Mouse (Mus musculus) left cerebral cortex, postnatal 10 days (tissue): ENCODE results near the gene Prss16. TPM values are rescaled to one million over a fixed set of nuclear protein-coding genes. Genes with fewer than 3 reads are reported as not detected.

Experiments
- DNase-seq, 2 experiments: peaks; one replicate each; pipeline ENCODE4 v3.0.0; 2021 to 2022; ENCODE audit warnings: low spot score in 2 of 2, mixed read lengths in 1 of 2; ENCODE audit errors: extremely low spot score in 1 of 2
- intact Hi-C: fragments of 180-260 bp; cut with DNase I; formaldehyde crosslinking; loops from one replicate; pipeline ENCODE4 v1.15.1; 2025
- total RNA-seq, 2 experiments: library from RNA; stranded (reverse); gene quantifications; 2 replicates each; pipeline ENCODE4 v1.2.3; 2021

Gene Prss16
- under 1 TPM in 1 of 2 experiments, not detected in 1; 0.55 TPM for total RNA-seq

GRCm38 (mm10) chr13:22009642-22010041, at the start of gene Prss16:
Gene Prss16 (minus strand): TSS chr13:22009742.
- no peak for DNase-seq
- intact Hi-C loops: no loop called here

DNA sequence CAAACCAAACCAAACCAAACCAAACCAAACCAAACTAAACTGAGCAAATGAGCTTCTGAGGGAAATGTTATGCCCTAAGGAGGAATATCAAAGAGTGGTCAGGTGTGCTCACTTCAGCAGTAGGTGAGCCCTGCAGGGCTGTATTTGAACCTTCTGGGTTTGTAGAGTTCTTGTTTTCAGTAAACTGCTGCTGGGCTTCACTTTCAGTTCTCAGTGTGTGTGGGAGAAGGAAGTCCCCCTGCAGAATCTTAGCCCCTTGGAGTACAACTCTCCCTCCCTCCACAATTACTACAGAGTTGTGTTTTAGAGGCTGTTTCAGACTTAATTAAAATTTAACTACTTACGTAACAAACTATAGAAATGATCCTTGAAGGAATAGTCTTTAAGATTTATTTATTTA, 44.2 kb upstream of the Prss16 start:
- intact Hi-C loops: loop anchor here (10.0 kb wide), 1 partner anchor 1221 kb away; no protein-coding TSS in a partner anchor
- DNase-seq: no peak

DNA sequence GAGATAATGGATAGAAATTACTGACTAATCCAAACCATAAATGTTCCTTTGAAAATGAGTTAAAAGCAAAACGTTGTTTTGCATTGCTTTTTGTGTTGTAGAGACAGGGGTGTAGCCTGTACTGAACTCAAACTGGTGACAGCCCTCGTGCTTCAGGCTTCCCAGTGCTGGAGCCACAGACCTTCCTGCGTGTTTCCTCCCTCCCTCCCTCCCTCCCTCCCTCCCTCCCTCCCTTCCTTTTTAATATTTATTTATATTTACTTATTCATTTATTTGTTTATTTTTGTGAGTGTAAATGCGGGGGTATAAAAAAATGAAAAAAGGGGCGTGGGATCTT, 41.9 kb upstream of the Prss16 start:
- DNase-seq: no peak
- intact Hi-C loops: loop anchor here (10.0 kb wide), 1 partner anchor 1223 kb away; no protein-coding TSS in a partner anchor

- intact Hi-C loops: loop anchor here (10.0 kb wide), 1 partner anchor 1224 kb away; no protein-coding TSS in a partner anchor
- peak; percentile 85 to 96 for DNase-seq
Observed at GRCm38 (mm10) chr13:22050591-22051522, 41.3 kb upstream of the Prss16 start.

DNA sequence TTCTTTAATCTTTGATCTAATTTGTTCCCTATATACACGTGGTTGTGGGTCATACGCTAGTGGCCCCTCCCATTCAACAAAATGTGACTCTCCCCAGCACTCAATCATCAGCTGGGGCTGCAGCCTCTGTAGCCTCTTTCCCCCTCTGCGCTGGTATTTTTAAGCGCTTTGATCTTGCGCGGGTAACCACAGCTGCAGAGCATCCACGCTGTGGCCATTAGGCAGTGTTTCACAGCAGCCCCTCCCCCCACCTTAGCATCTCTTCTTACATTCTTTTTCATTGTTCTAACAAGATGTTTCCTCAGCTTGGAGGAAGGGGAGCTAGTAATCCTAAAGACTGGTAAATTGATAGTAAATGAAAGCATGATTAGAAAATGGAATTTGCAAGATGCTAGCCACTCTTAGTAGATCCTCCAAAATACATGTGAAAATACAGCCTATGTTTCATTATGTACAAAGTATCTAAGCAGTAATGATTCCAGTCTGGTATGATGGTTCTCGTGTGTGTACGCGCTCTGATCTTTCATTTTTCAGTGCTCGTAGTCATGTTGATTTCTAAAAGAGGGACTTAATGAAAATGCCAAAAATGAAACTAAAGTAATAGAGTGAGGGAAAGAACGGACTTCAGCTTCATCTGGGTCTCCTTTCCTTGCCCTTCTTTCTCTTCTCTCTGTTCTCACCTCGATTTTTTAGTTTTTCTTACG, 40.3 kb upstream of the Prss16 start:
- peak; percentile 46 to 75 for DNase-seq
- intact Hi-C loops: loop anchor here (10.0 kb wide), 3 partner anchors 1225 to 1685 kb away; partner anchors contain the start of genes Hist1h1c, Hist1h1t and Hist1h4c

DNA sequence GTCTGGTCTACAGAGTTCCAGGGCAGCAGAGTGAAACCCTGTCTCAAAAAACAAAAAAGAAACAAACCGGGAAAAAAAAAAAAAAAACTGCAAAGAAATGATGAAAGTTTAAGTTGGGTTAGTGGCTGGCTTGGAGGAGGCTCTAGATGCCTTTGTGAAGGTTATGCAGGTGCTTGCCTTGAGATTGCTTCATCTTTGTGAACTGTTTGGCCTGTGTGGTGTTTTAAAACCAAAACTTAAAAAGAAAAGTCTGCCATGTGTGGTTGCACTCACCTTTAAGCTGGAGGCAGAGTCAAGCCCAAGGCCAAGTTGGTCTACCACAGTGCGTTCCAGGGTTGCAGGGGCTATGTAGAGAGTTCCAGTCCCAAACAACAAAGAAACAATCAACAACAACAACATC, 39.5 kb upstream of the Prss16 start:
- DNase-seq: no peak
- intact Hi-C loops: loop anchor here (10.0 kb wide), 2 partner anchors 1646 to 1686 kb away; partner anchors contain the start of genes Hist1h1c, Hist1h1t and Hist1h4c

- intact Hi-C loops: loop anchor here (10.0 kb wide), 2 partner anchors 1649 to 1689 kb away; partner anchors contain the start of genes Hist1h1c, Hist1h1t and Hist1h4c
- no peak for DNase-seq
Observed at GRCm38 (mm10) chr13:22045311-22045710, 35.8 kb upstream of the Prss16 start.

- no peak for DNase-seq
- intact Hi-C loops: loop anchor here (10.0 kb wide), 2 partner anchors 1650 to 1690 kb away; partner anchors contain the start of genes Hist1h1c, Hist1h1t and Hist1h4c
Observed at GRCm38 (mm10) chr13:22044432-22045155, 35.1 kb upstream of the Prss16 start.

- intact Hi-C loops: loop anchor here (10.0 kb wide), 2 partner anchors 1651 to 1691 kb away; partner anchors contain the start of genes Hist1h1c, Hist1h1t and Hist1h4c
- DNase-seq: peak in 1 of 2 experiments; percentile 56
Observed at GRCm38 (mm10) chr13:22043503-22044431, 34.2 kb upstream of the Prss16 start.

- peak; percentile 79 to 97 for DNase-seq
- intact Hi-C loops: loop anchor here (10.0 kb wide), 2 partner anchors 1652 to 1692 kb away; partner anchors contain the start of genes Hist1h1c, Hist1h1t and Hist1h4c
Observed at GRCm38 (mm10) chr13:22042568-22043502, 33.3 kb upstream of the Prss16 start, which contains the start of the genes Hist1h2ag and Hist1h2bj. Gene Hist1h2ag (minus strand): TSS chr13:22042944. Gene Hist1h2bj (plus strand): TSS chr13:22043214.

DNA sequence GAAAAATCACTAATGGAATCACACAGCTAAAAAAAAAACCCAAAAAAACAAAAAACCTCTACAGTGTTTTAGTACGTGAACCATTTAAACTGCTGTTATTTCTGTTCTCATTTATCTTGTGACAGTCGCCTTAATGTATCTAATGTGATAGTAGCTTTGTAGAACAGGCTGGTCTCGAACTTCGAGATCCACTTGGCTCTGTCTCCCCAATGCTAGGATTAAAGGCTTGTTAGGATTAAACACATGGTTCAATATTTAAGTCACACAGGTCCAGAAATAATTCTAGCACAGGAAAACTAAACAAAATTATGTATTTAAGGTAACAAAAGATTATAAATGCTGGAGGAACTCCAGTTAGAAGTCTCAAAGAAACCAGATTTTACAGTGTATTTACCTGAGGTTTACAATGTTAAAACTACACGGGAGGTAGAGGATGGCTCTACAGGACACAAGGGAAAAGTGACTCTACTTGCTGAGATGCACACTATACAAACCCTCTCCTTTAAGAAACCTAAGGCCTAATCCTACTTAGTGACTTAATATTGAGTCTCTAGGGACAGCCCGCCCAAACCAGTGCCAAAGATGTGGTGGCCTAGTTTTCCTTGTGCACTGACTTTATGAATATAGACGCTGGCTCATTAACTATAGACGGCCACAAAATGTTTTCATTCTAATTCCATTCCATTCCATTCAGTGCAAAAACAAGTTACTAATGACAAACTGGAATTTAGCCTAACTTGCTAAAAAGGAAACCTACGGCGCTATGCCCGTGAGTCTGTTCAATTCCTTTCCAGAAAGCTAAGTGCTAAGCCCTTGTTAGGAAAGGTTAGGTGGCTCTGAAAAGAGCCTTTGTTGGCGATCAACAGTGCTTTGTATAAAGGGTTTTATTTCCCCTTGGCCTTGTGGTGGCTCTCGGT, 32.4 kb upstream of the Prss16 start:
- intact Hi-C loops: loop anchor here (10.0 kb wide), 2 partner anchors 1653 to 1693 kb away; partner anchors contain the start of genes Hist1h1c, Hist1h1t and Hist1h4c
- no peak for DNase-seq

DNA sequence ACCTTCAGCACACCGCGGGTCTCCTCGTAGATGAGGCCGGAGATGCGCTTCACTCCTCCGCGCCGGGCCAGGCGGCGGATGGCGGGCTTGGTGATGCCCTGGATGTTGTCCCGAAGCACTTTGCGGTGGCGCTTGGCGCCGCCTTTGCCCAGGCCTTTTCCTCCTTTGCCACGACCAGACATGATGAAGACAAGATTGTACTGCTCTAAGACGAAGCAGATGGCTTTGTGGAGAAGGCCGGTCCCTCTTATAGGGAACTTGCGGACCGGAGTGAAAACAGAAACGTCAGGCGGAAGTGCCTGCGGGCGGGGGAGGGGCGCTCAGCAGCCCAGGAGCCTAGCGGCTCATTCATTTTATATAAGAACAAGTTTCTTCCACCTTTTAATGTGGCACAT, 31.6 kb upstream of the Prss16 start, which contains the start of gene Hist1h4i:
Hist1h4i (minus strand) TSS at position 221 of the 395 bp plus-strand sequence.
- intact Hi-C loops: loop anchor here (10.0 kb wide), 2 partner anchors 1654 to 1694 kb away; partner anchors contain the start of genes Hist1h1c, Hist1h1t and Hist1h4c
- DNase-seq: peak; percentile 95 to 96

DNA sequence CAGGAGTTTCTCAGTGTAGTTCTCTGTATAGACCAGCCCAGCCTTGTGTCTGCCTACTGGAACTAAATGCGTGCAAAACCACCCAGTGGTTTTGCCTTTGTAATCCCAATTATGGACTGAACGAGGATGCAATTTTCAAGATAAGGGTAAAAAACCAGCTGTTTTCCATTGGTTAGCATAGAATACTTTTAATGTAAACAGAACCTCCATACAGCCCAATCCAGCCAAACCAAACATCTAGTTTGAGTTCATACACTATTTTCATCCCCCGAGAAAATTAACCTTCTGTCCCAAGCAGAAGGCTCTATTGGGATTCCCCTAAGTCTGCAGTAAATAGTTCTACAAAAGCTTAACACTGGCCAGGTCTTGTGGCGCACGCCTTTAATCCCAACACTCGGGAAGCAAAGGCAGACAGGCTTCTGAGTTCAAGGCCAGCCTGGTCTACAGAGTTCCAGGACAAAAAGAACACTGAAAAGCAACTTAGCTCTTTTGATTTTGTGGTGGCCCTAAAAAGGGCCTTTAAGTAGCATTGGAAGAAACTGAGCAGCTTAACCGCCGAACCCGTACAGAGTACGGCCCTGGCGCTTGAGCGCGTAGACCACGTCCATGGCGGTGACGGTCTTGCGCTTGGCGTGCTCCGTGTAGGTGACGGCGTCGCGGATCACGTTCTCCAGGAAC, 31.1 kb upstream of the Prss16 start:
- intact Hi-C loops: loop anchor here (10.0 kb wide), 2 partner anchors 1654 to 1694 kb away; partner anchors contain the start of genes Hist1h1c, Hist1h1t and Hist1h4c
- DNase-seq: no peak

GRCm38 (mm10) chr13:22039951-22040463, 30.5 kb upstream of the Prss16 start:
- intact Hi-C loops: loop anchor here (10.0 kb wide), 2 partner anchors 1655 to 1695 kb away; partner anchors contain the start of genes Hist1h1c, Hist1h1t and Hist1h4c
- DNase-seq: no peak
